ENCODE assay signal across 27 mouse cellular contexts in genomic region chr5:117682226-117682625, GRCm38 (mm10).
"Had no signal": no experiment of that assay in that cellular context is flagged by ENCODE, and none has a peak within 500 bp of the region (broad histone marks: within the 10 kb centered on the region; RNA-seq: fewer than 3 reads in every experiment).

No protein-coding gene starts in this region.

- H3K4me1 ChIP-seq: embryonic facial prominence, embryonic 12.5 days; embryonic facial prominence, embryonic 13.5 days; embryonic facial prominence, embryonic 15.5 days; forebrain, embryonic 15.5 days had no signal

- H3K9me3 ChIP-seq: embryonic facial prominence, embryonic 10.5 days; embryonic facial prominence, embryonic 12.5 days; embryonic facial prominence, embryonic 13.5 days; embryonic facial prominence, embryonic 15.5 days; forebrain, embryonic 10.5 days; forebrain, embryonic 12.5 days; forebrain, embryonic 13.5 days; forebrain, embryonic 15.5 days had no signal

- H3K4me3 ChIP-seq: embryonic facial prominence, embryonic 10.5 days; embryonic facial prominence, embryonic 12.5 days; embryonic facial prominence, embryonic 13.5 days; embryonic facial prominence, embryonic 15.5 days; erythroblast, embryonic 14.5 days; forebrain, embryonic 10.5 days; forebrain, embryonic 12.5 days; forebrain, embryonic 13.5 days; forebrain, embryonic 15.5 days; gastrocnemius, adult 2 months; heart, adult 2 months had no signal

- H3K4me2 ChIP-seq: embryonic facial prominence, embryonic 12.5 days; embryonic facial prominence, embryonic 13.5 days; embryonic facial prominence, embryonic 15.5 days; forebrain, embryonic 12.5 days; forebrain, embryonic 13.5 days; forebrain, embryonic 15.5 days had no signal

- DNase-seq: cerebellum, adult 9-10 months; cerebellum, adult 9-11 months; cerebellum, postnatal 10 days; cerebellum, postnatal 14 days; cerebellum, postnatal 25 days; cerebellum, postnatal 36 days; embryo, embryonic 11 days; forebrain, postnatal 0 days; gastrocnemius, adult 2 months; gastrocnemius, postnatal 10 days; gastrocnemius, postnatal 14 days; gastrocnemius, postnatal 25 days; gastrocnemius, postnatal 36 days; heart, adult 11 months; heart, adult 18-20 months; heart, adult 2 months had no signal

- ATAC-seq: forebrain, embryonic 13.5 days; forebrain, embryonic 14.5 days; forebrain, embryonic 15.5 days; forebrain, embryonic 16.5 days; forebrain, postnatal 0 days had no signal

- H3K27ac ChIP-seq: embryonic facial prominence, embryonic 10.5 days; embryonic facial prominence, embryonic 12.5 days; embryonic facial prominence, embryonic 13.5 days; embryonic facial prominence, embryonic 15.5 days; forebrain, embryonic 10.5 days; forebrain, embryonic 12.5 days; forebrain, embryonic 13.5 days; forebrain, embryonic 15.5 days; gastrocnemius, adult 2 months; heart, adult 2 months had no signal

- H3K9ac ChIP-seq: embryonic facial prominence, embryonic 12.5 days; embryonic facial prominence, embryonic 13.5 days; embryonic facial prominence, embryonic 15.5 days; forebrain, embryonic 12.5 days; forebrain, embryonic 13.5 days; forebrain, embryonic 15.5 days; forebrain, postnatal 0 days had no signal

- H3K36me3 ChIP-seq: embryonic facial prominence, embryonic 10.5 days; embryonic facial prominence, embryonic 12.5 days; embryonic facial prominence, embryonic 13.5 days; embryonic facial prominence, embryonic 15.5 days; forebrain, embryonic 10.5 days; forebrain, embryonic 12.5 days; forebrain, embryonic 15.5 days had no signal

- H3K27me3 ChIP-seq: embryonic facial prominence, embryonic 12.5 days; embryonic facial prominence, embryonic 13.5 days; embryonic facial prominence, embryonic 15.5 days; forebrain, embryonic 12.5 days; forebrain, embryonic 13.5 days; forebrain, embryonic 15.5 days had no signal
